Mouse (Mus musculus) frontal cortex, adult 2 months (tissue): ENCODE measurements around the gene Tbr1. TPM values are rescaled to one million over a fixed set of nuclear protein-coding genes. Genes with fewer than 3 reads are reported as not detected.

Source experiments
- DNase-seq, 2 experiments: peaks; one replicate each; pipeline ENCODE4 v3.0.0; 2022; ENCODE audit warnings: low spot score in 1 of 2; ENCODE audit errors: extremely low spot score in 1 of 2
- polyA plus RNA-seq: library from polyadenylated mRNA; depleted of rRNA; stranded (reverse); fragments of >200 nt; gene quantifications from 2 replicates; pipeline ENCODE4 v1.2.3, GENCODE M21; 2012; rRNA removed

Gene Tbr1
- polyA plus RNA-seq, 1 experiment, result 47.3 TPM

GRCm38 (mm10) chr2:61811163-61811506, 8.4 kb downstream of the Tbr1 start:
- peak in 1 of 2 experiments; percentile 20 for DNase-seq

- peak in 1 of 2 experiments; percentile 17 for DNase-seq
These were observed 9.0 kb downstream of the Tbr1 start for GRCm38 (mm10) chr2:61811507-61812421.

- DNase-seq, result peak in 1 of 2 experiments; percentile 19
These were observed 9.8 kb downstream of the Tbr1 start for GRCm38 (mm10) chr2:61812536-61812935.

GRCm38 (mm10) chr2:61813106-61813505, 10.4 kb downstream of the Tbr1 start:
- DNase-seq, result peak in 1 of 2 experiments; percentile 25

- DNase-seq, result no peak
These were observed 10.8 kb downstream of the Tbr1 start for GRCm38 (mm10) chr2:61813521-61813920.

- peak in 1 of 2 experiments; percentile 51 for DNase-seq
These were observed 12.1 kb downstream of the Tbr1 start for GRCm38 (mm10) chr2:61814548-61815473.

GRCm38 (mm10) chr2:61815583-61816313, 13.0 kb downstream of the Tbr1 start:
- peak in 1 of 2 experiments; percentile 61 for DNase-seq

- peak in 1 of 2 experiments; percentile 27 for DNase-seq
These were observed 15.5 kb downstream of the Tbr1 start for GRCm38 (mm10) chr2:61818197-61818596.

- DNase-seq, result no peak
These were observed 17.5 kb downstream of the Tbr1 start for GRCm38 (mm10) chr2:61820203-61820602.

- no peak for DNase-seq
These were observed 20.9 kb downstream of the Tbr1 start for GRCm38 (mm10) chr2:61823426-61824140.

- no peak for DNase-seq
These were observed 34.6 kb downstream of the Tbr1 start for GRCm38 (mm10) chr2:61837243-61837806.

Other genes starting within 250 kb of the Tbr1 start
- 37.3 and 46.1 TPM in 2 replicates for gene Tank, start 224.3 kb upstream of the Tbr1 start, polyA plus RNA-seq
- 84.4 and 95.5 TPM in 2 replicates for gene Psmd14, start 91.2 kb upstream of the Tbr1 start, polyA plus RNA-seq
- gene Slc4a10, start 243.5 kb downstream of the Tbr1 start, polyA plus RNA-seq, result 128 and 138 TPM in 2 replicates